Mouse (Mus musculus): ENCODE measurements around the gene Hs3st5. TPM values are rescaled to one million over a fixed set of nuclear protein-coding genes. Genes with fewer than 3 reads are reported as not detected.

Gene Hs3st5
- polyA plus RNA-seq, 1 experiment: not detected

- H3K4me3 ChIP-seq (ENCODE audit: insufficient read depth, low read length): no peak overlapping the region
- TF ChIP-seq CTCF (IDR thresholded peaks at IDR 0.05; ENCODE audit: low read depth, low read length) (no peak), POLR2A (IDR thresholded peaks at IDR 0.05; ENCODE audit: borderline replicate concordance, low read depth, low read length) (no peak)
- H3K4me1 ChIP-seq (ENCODE audit: control insufficient read depth, insufficient read depth, low read length): no peaks in the 10 kb centered on the region
- H3K27ac ChIP-seq (ENCODE audit: insufficient read depth, low read depth, low read length): no peak overlapping the region
These were observed 322.5 kb downstream of the Hs3st5 start for GRCm38 (mm10) chr10:36829079-36829478.

- no peak overlapping the region for H3K4me3 ChIP-seq (ENCODE audit: insufficient read depth, low read length)
- no peaks in the 10 kb centered on the region for H3K4me1 ChIP-seq (ENCODE audit: control insufficient read depth, insufficient read depth, low read length)
- no peak for TF ChIP-seq POLR2A (IDR thresholded peaks at IDR 0.05; ENCODE audit: borderline replicate concordance, low read depth, low read length)
- H3K27ac ChIP-seq (ENCODE audit: insufficient read depth, low read depth, low read length): no peak overlapping the region
These were observed 325.6 kb downstream of the Hs3st5 start for GRCm38 (mm10) chr10:36832204-36832603.

- TF ChIP-seq CTCF (IDR thresholded peaks at IDR 0.05; ENCODE audit: low read depth, low read length) (peak; percentile 40), POLR2A (IDR thresholded peaks at IDR 0.05; ENCODE audit: borderline replicate concordance, low read depth, low read length) (no peak)
- Histone ChIP-seq H3K27ac (ENCODE audit: insufficient read depth, low read depth, low read length) (no peak overlapping the region), H3K4me1 (ENCODE audit: control insufficient read depth, insufficient read depth, low read length) (no peaks in the 10 kb centered on the region), H3K4me3 (ENCODE audit: insufficient read depth, low read length) (no peak overlapping the region)
These were observed 327.6 kb downstream of the Hs3st5 start for GRCm38 (mm10) chr10:36834224-36834623.

- TF ChIP-seq CTCF (IDR thresholded peaks at IDR 0.05; ENCODE audit: low read depth, low read length): no peak
- no peak for TF ChIP-seq POLR2A (IDR thresholded peaks at IDR 0.05; ENCODE audit: borderline replicate concordance, low read depth, low read length)
- H3K4me3 ChIP-seq (ENCODE audit: insufficient read depth, low read length): no peak overlapping the region
- H3K4me1 ChIP-seq (ENCODE audit: control insufficient read depth, insufficient read depth, low read length): no peaks in the 10 kb centered on the region
- no peak overlapping the region for H3K27ac ChIP-seq (ENCODE audit: insufficient read depth, low read depth, low read length)
These were observed 329.4 kb downstream of the Hs3st5 start for GRCm38 (mm10) chr10:36835836-36836516.

GRCm38 (mm10) chr10:36850231-36850630 lies 343.6 kb downstream of the Hs3st5 start:
- Histone ChIP-seq H3K4me1 (ENCODE audit: control insufficient read depth, insufficient read depth, low read length) (no peaks in the 10 kb centered on the region), H3K4me3 (ENCODE audit: insufficient read depth, low read length) (no peak overlapping the region), H3K27ac (ENCODE audit: insufficient read depth, low read depth, low read length) (no peak overlapping the region)
- TF ChIP-seq CTCF (IDR thresholded peaks at IDR 0.05; ENCODE audit: low read depth, low read length) (no peak), POLR2A (IDR thresholded peaks at IDR 0.05; ENCODE audit: borderline replicate concordance, low read depth, low read length) (no peak)

GRCm38 (mm10) chr10:36862127-36862895 lies 355.7 kb downstream of the Hs3st5 start:
- Histone ChIP-seq H3K27ac (ENCODE audit: insufficient read depth, low read depth, low read length) (no peak overlapping the region), H3K4me1 (ENCODE audit: control insufficient read depth, insufficient read depth, low read length) (no peaks in the 10 kb centered on the region), H3K4me3 (ENCODE audit: insufficient read depth, low read length) (no peak overlapping the region)
- TF ChIP-seq CTCF (IDR thresholded peaks at IDR 0.05; ENCODE audit: low read depth, low read length): no peak
- TF ChIP-seq POLR2A (IDR thresholded peaks at IDR 0.05; ENCODE audit: borderline replicate concordance, low read depth, low read length): no peak
